Mouse (Mus musculus): ENCODE data around the gene Prdm13. TPM values are rescaled to one million over a fixed set of nuclear protein-coding genes. Genes with fewer than 3 reads are reported as not detected.

Prdm13 gene
- polyA plus RNA-seq, 1 experiment = not detected

GRCm38 (mm10) chr4:21678975-21679623 lies 6.7 kb downstream of the Prdm13 start:
- 1% methylated on average over 68 of the region's 79 CpGs for WGBS
- no peak for DNase-seq (ENCODE audit: low read depth, low spot score)

DNA sequence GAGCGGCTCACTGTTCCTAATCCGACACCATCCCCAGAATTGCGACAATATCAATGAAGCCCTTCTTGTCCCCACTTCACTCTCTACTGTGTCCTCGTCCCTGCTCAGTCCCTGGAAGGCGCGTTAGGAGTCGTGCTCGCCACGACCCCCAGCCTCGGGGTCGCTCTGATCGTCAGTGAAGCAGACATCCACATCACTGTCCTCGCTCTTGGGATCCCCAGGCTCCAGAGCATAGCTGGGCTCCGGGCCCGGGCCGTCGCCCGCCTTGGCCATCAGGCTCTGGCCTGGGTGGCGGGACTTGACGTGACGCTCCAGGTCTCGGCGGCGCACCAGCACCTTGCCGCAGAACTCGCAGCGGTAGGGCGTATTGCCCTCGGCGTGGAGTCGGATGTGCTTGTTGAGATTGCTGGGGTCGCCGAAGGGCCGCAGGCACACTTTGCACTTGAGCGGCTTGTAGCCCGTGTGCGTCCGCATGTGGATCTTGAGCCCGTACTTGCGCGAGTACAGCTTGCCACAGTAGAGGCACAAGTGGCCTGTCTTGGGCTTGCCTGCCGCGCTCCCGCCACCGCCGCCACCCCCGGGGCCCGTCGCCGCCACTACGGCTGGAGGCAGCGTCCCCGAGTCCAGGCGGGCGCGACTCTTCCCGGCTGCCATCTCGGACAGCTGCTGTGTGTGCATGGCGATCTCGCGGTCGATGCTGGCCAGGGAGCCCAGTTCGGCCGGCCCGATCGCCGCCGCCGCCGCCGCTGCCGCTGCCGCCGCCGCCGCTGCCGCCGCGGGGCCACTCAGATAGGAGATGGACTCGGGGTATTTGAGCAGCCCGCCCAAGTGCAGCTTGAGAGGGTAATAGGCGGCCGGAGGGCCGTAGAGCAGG lies 7.4 kb downstream of the Prdm13 start:
- WGBS = 2% methylated on average over 84 of the region's 84 CpGs
- no peak for DNase-seq (ENCODE audit: low read depth, low spot score)

DNA sequence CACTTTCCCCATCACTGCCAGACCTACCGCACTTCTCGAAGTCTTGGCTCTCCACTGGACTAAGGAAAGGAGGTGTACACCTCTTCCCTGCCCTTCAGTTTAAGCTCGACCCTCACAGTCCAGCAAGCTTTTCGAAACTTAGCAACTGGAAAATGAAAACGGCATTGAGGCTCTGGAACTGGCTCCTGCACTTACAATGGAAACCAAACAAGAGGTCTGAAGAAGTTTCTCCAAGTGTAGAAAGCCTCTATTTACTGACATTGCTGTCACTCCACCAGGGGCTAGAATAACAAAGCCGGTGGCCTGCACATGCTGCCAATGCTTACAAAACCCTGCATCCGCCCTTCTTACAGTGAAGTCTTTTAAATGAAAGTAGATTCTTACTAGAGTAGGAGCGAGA lies 11.1 kb downstream of the Prdm13 start:
- WGBS = 9% methylated on average over 8 of the region's 8 CpGs
- DNase-seq (ENCODE audit: low read depth, low spot score) = no peak

DNA sequence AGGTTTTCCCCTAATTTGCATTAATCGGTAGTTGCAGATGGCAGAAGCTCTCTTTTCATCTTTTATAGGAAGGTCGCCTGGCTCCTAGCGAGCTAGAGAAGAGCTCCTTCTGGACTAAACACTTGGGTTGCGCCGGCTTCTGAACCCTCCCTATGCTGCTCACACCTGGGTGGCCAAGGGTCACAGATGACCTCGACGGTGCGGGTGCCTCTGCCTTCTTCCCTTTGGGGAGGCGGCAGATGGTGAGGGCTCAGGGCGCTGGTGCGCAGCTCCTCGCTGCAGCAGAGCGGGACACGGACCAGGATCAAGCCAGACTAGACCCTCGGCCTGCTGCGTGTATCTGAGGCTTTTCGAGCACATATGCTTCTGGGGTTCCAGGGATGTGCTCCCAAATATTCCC lies 11.7 kb downstream of the Prdm13 start:
- no peak for DNase-seq (ENCODE audit: low read depth, low spot score)
- WGBS = 4% methylated on average over 17 of the region's 17 CpGs

GRCm38 (mm10) chr4:21665961-21666360 lies 19.8 kb downstream of the Prdm13 start:
- DNase-seq (ENCODE audit: low read depth, low spot score) = no peak
- WGBS = 26% methylated on average over 5 of the region's 5 CpGs

- no peak for DNase-seq (ENCODE audit: low read depth, low spot score)
- WGBS = 31% methylated on average over 3 of the region's 3 CpGs
Measured at GRCm38 (mm10) chr4:21658184-21658583, 27.6 kb downstream of the Prdm13 start.

- no peak for DNase-seq (ENCODE audit: low read depth, low spot score)
- 83% methylated on average over 2 of the region's 2 CpGs for WGBS
Measured at GRCm38 (mm10) chr4:21629275-21629583, 56.5 kb downstream of the Prdm13 start.

- DNase-seq (ENCODE audit: low read depth, low spot score) = no peak
- 40% methylated on average over 3 of the region's 3 CpGs for WGBS
Measured at GRCm38 (mm10) chr4:21628367-21629274, 57.1 kb downstream of the Prdm13 start.

Other genes starting within 250 kb of the Prdm13 start
- 3.9 and 5.1 TPM in 2 replicates for gene Ccnc, start 41.7 kb upstream of the Prdm13 start, polyA plus RNA-seq (2012; rRNA removed)
- 2.3 and 5.2 TPM in 2 replicates for gene Usp45, start 81.2 kb upstream of the Prdm13 start, polyA plus RNA-seq (2012; rRNA removed)
- 4.7 and 8.8 TPM in 2 replicates for gene Tstd3, start 81.2 kb upstream of the Prdm13 start, polyA plus RNA-seq (2012; rRNA removed)
- gene Pnisr, start 161.6 kb upstream of the Prdm13 start, polyA plus RNA-seq (2012; rRNA removed) = 12.1 and 43.1 TPM in 2 replicates
- 3.2 and 4.2 TPM in 2 replicates for gene Coq3, start 193.7 kb upstream of the Prdm13 start, polyA plus RNA-seq (2012; rRNA removed)
- gene Faxc, start 245.4 kb upstream of the Prdm13 start, polyA plus RNA-seq (2012; rRNA removed) = 0.94 and 1.7 TPM in 2 replicates